Comparison of ENCODE assay signal across 11 mouse cellular contexts in the genomic region with DNA sequence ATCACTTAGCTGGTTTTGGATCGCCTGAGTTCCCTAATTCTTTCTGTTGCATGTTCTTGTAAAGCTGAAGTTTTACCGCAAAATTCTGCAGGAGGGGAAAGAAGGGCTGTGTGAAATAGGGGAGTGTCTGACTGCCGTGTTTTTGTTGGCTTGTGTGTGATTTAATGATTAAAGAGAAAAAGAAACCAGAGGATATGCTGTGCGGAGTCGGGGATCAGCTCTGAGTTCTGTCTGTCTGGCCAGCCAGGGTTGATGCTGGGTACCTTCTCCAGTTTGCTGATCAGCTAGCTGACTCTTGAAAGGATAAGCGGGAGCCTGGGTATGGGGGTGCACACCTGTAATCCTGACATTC. TPM values are rescaled to one million over a fixed set of nuclear protein-coding genes. Genes with fewer than 3 reads are reported as not detected.
A peak's percentile ranks its signal among the peaks of the same experiment; 100 is the strongest.
DNase-seq lines count a peak whose midpoint lies in the region; ATAC-seq and TF ChIP-seq lines count a peak whose summit lies in the region.
"Had no signal": no experiment of that assay in that cellular context is flagged by ENCODE, and none has a peak within 500 bp of the region (broad histone marks: within the 10 kb centered on the region; RNA-seq: fewer than 3 reads in every experiment).

No protein-coding gene starts in this region.

- no peaks in the 10 kb centered on the region for H3K9me3 ChIP-seq in lung, postnatal 0 days (ENCODE audit: low read length)
- H3K9me3 ChIP-seq in intestine, embryonic 15.5 days = no peaks in the 10 kb centered on the region

- intact Hi-C loops in heart, adult 2 months (cut with DNase I) = loop anchor here (10.0 kb wide), 1 partner anchor 179 kb away; no protein-coding TSS in a partner anchor

- H3K4me2 ChIP-seq in lung, postnatal 0 days (replicated peaks; ENCODE audit: low read depth, low read length) = peak overlapping the region; percentile 50
- peak overlapping the region; percentile 50 for H3K4me2 ChIP-seq in intestine, embryonic 15.5 days (replicated peaks)

- TF ChIP-seq CTCF in heart, adult 2 months (IDR thresholded peaks at IDR 0.05) = no peak
- no peak for TF ChIP-seq CTCF in lung, postnatal 0 days (IDR thresholded peaks at IDR 0.05)

- no peaks in the 10 kb centered on the region for H3K36me3 ChIP-seq in heart, adult 2 months (ENCODE audit: control insufficient read depth, insufficient read depth, low read length)
- H3K36me3 ChIP-seq in lung, postnatal 0 days (ENCODE audit: insufficient read depth, low read length) = no peaks in the 10 kb centered on the region
- no peaks in the 10 kb centered on the region for H3K36me3 ChIP-seq in intestine, embryonic 15.5 days

- ATAC-seq in lung, postnatal 0 days = peak; percentile 8; the same call in 1 of the 2 replicates
- no peak for ATAC-seq in intestine, embryonic 15.5 days
- ATAC-seq in monocyte, adult 5-6 weeks (replicated peaks; ENCODE audit: insufficient number of reproducible peaks, low FRiP score, low TSS enrichment, poor library complexity, severe bottlenecking) = peak; percentile 29; the same call in 1 of the 2 replicates

- no peak for TF ChIP-seq EP300 in heart, adult 2 months (IDR thresholded peaks at IDR 0.05; ENCODE audit: insufficient read depth, low read depth, low read length)
- 0 out of 2 replicates have a peak, but pooled peaks have one; percentile 5 for TF ChIP-seq EP300 in lung, postnatal 0 days (IDR thresholded peaks at IDR 0.05)

- H3K9ac ChIP-seq in heart, adult 2 months (ENCODE audit: low read depth, low read length) = no peak overlapping the region
- H3K9ac ChIP-seq in lung, postnatal 0 days (replicated peaks; ENCODE audit: low read depth) = no peak overlapping the region
- no peak overlapping the region for H3K9ac ChIP-seq in intestine, embryonic 15.5 days

- H3K4me3 ChIP-seq in heart, adult 2 months = peak overlapping the region; percentile 45
- peak overlapping the region; percentile 11; the same call in 1 of the 2 replicates for H3K4me3 ChIP-seq in lung, postnatal 0 days (ENCODE audit: low read depth, low read length)
- no peak overlapping the region for H3K4me3 ChIP-seq in intestine, embryonic 15.5 days (replicated peaks)

- DNase-seq in heart, adult 2 months = no peak
- no peak for DNase-seq in heart, adult 18-20 months
- DNase-seq in lung, postnatal 0 days (ENCODE audit: low spot score) = no peak
- no peak for DNase-seq in lung, postnatal 36 days
- no peak for DNase-seq in layer of hippocampus, adult 8-10 months (ENCODE audit: low spot score in 2 of 2)
- no peak for DNase-seq in lung, postnatal 10 days

- H3K27me3 ChIP-seq in heart, adult 2 months (ENCODE audit: control insufficient read depth, insufficient read depth, low read length) = no peaks in the 10 kb centered on the region
- H3K27me3 ChIP-seq in lung, postnatal 0 days (replicated peaks; ENCODE audit: insufficient read depth, low read length) = no peaks in the 10 kb centered on the region
- H3K27me3 ChIP-seq in intestine, embryonic 15.5 days (replicated peaks) = no peaks in the 10 kb centered on the region

- H3K79me2 ChIP-seq in heart, adult 2 months (replicated peaks; ENCODE audit: control insufficient read depth, insufficient read depth, low read length) = no peaks in the 10 kb centered on the region

- H3K27ac ChIP-seq in heart, adult 2 months = no peak overlapping the region; the same call in 1 of the 2 replicates
- no peak overlapping the region for H3K27ac ChIP-seq in lung, postnatal 0 days (ENCODE audit: low read length)
- no peak overlapping the region for H3K27ac ChIP-seq in intestine, embryonic 15.5 days

- peaks cover 8% of the 10 kb centered on the region for H3K4me1 ChIP-seq in heart, adult 2 months (ENCODE audit: control insufficient read depth, insufficient read depth, low read length)
- H3K4me1 ChIP-seq in lung, postnatal 0 days (ENCODE audit: insufficient read depth, low read depth, low read length) = peaks cover 15% of the 10 kb centered on the region
- peaks cover 16% of the 10 kb centered on the region; the same call in 1 of the 2 replicates for H3K4me1 ChIP-seq in intestine, embryonic 15.5 days (replicated peaks)

- TF ChIP-seq POLR2A in heart, adult 2 months (IDR thresholded peaks at IDR 0.05; ENCODE audit: insufficient read depth, low read depth, low read length) = no peak

- WGBS in heart, adult 2 months = 31% methylated on average over 6 of the region's 6 CpGs
- 36% methylated on average over 6 of the region's 6 CpGs for WGBS in lung, postnatal 0 days
- 55% methylated on average over 6 of the region's 6 CpGs for WGBS in intestine, embryonic 15.5 days

RNA-seq across cellular contexts. Expression of a gene that starts 9.4 kb away (rescaled TPM):
- total RNA-seq in heart, adult 2 months (2021) = under 1 TPM; 0.26 to 0.30 TPM
- 0.45 and 0.47 TPM in 2 replicates for polyA plus RNA-seq in heart, adult 2 months (2012; rRNA removed)
- total RNA-seq in heart, adult 18-20 months (2021) = under 1 TPM; 0.27 to 0.33 TPM
- 0.44 and 0.51 TPM in 2 replicates for polyA plus RNA-seq in lung, postnatal 0 days (2015; fragmentation: Nextera tagmentation; extraction: Ambion mirVana)
- polyA plus RNA-seq in intestine, embryonic 15.5 days (2015; fragmentation: Nextera tagmentation; extraction: Ambion mirVana) = 2.8 and 4.1 TPM in 2 replicates
- 0.58 TPM in 1 of 3 replicates, not detected in the others for total RNA-seq in monocyte, adult 5-6 weeks (2017)
- under 1 TPM; 0.10 to 0.37 (median 0.25) TPM for total RNA-seq in layer of hippocampus, adult 8-10 months (2022)

RNA-seq across cellular contexts. Expression of a gene that starts 31.6 kb away (rescaled TPM):
- total RNA-seq in heart, adult 2 months (2021) = not detected
- polyA plus RNA-seq in heart, adult 2 months (2012; rRNA removed) = not detected in 2 replicates
- total RNA-seq in heart, adult 18-20 months (2021) = not detected
- not detected in 2 replicates for polyA plus RNA-seq in lung, postnatal 0 days (2015; fragmentation: Nextera tagmentation; extraction: Ambion mirVana)
- not detected in 2 replicates for polyA plus RNA-seq in intestine, embryonic 15.5 days (2015; fragmentation: Nextera tagmentation; extraction: Ambion mirVana)
- not detected in 3 replicates for total RNA-seq in monocyte, adult 5-6 weeks (2017)
- total RNA-seq in layer of hippocampus, adult 8-10 months (2022) = not detected
- total RNA-seq: adrenal gland, adult 2 months had no signal
- polyA plus RNA-seq: adrenal gland, adult 2 months; C2C12; testis, adult 2 months had no signal

RNA-seq across cellular contexts. Expression of a gene that starts 38.7 kb away (rescaled TPM):
- total RNA-seq in heart, adult 2 months (2021) = not detected
- 4.7 and 5.2 TPM in 2 replicates for polyA plus RNA-seq in heart, adult 2 months (2012; rRNA removed)
- total RNA-seq in heart, adult 18-20 months (2021) = not detected
- polyA plus RNA-seq in lung, postnatal 0 days (2015; fragmentation: Nextera tagmentation; extraction: Ambion mirVana) = not detected in 2 replicates
- not detected in 2 replicates for polyA plus RNA-seq in intestine, embryonic 15.5 days (2015; fragmentation: Nextera tagmentation; extraction: Ambion mirVana)
- 1.5 to 7.7 TPM in 2 of 3 replicates, not detected in the other for total RNA-seq in monocyte, adult 5-6 weeks (2017)
- not detected for total RNA-seq in layer of hippocampus, adult 8-10 months (2022)
- total RNA-seq: adrenal gland, adult 2 months had no signal
- polyA plus RNA-seq: adrenal gland, adult 2 months; C2C12 had no signal

RNA-seq across cellular contexts. Expression of a gene that starts 48.4 kb away (rescaled TPM):
- not detected for total RNA-seq in heart, adult 2 months (2021)
- polyA plus RNA-seq in heart, adult 2 months (2012; rRNA removed) = 4.9 and 5.7 TPM in 2 replicates
- not detected for total RNA-seq in heart, adult 18-20 months (2021)
- not detected in 2 replicates for polyA plus RNA-seq in lung, postnatal 0 days (2015; fragmentation: Nextera tagmentation; extraction: Ambion mirVana)
- not detected in 2 replicates for polyA plus RNA-seq in intestine, embryonic 15.5 days (2015; fragmentation: Nextera tagmentation; extraction: Ambion mirVana)
- 6.1 to 11.8 TPM in 2 of 3 replicates, not detected in the other for total RNA-seq in monocyte, adult 5-6 weeks (2017)
- total RNA-seq in layer of hippocampus, adult 8-10 months (2022) = not detected
- total RNA-seq: adrenal gland, adult 2 months had no signal
- polyA plus RNA-seq: C2C12 had no signal

RNA-seq across cellular contexts. Expression of a gene that starts 53.6 kb away (rescaled TPM):
- total RNA-seq in heart, adult 2 months (2021) = not detected
- polyA plus RNA-seq in heart, adult 2 months (2012; rRNA removed) = 0.41 TPM in 1 of 2 replicates, not detected in the other
- not detected for total RNA-seq in heart, adult 18-20 months (2021)
- not detected in 2 replicates for polyA plus RNA-seq in lung, postnatal 0 days (2015; fragmentation: Nextera tagmentation; extraction: Ambion mirVana)
- not detected in 2 replicates for polyA plus RNA-seq in intestine, embryonic 15.5 days (2015; fragmentation: Nextera tagmentation; extraction: Ambion mirVana)
- total RNA-seq in monocyte, adult 5-6 weeks (2017) = not detected in 3 replicates
- not detected for total RNA-seq in layer of hippocampus, adult 8-10 months (2022)
- total RNA-seq: adrenal gland, adult 2 months had no signal
- polyA plus RNA-seq: adrenal gland, adult 2 months; C2C12 had no signal
